Mouse (Mus musculus): ENCODE measurements around the gene Myh10.

- TF ChIP-seq CTCF (IDR thresholded peaks at IDR 0.05; ENCODE audit: borderline replicate concordance, extremely low read depth, insufficient read depth, insufficient read length): no peak
- no peak for TF ChIP-seq POLR2A (IDR thresholded peaks at IDR 0.05; ENCODE audit: borderline replicate concordance, extremely low read depth, insufficient read depth, insufficient read length, poor library complexity, severe bottlenecking)
Measured at GRCm38 (mm10) chr11:68674643-68675042, 16.7 kb upstream of the Myh10 start.

Data from brain, embryonic 14.5 days (tissue).